Mouse (Mus musculus): ENCODE results near the gene Zfp609. TPM values are rescaled to one million over a fixed set of nuclear protein-coding genes. Genes with fewer than 3 reads are reported as not detected.

The Zfp609 gene
- polyA plus RNA-seq, 1 experiment from 2014 or later: 1.4 TPM

Other genes with a start within 250 kb of the Zfp609 start
- gene Plekho2, start 247.5 kb downstream of the Zfp609 start, polyA plus RNA-seq (2015; fragmentation: Nextera tagmentation; extraction: Ambion mirVana): 23.1 and 24.5 TPM in 2 replicates
- gene Pif1, start 240.4 kb downstream of the Zfp609 start, polyA plus RNA-seq (2015; fragmentation: Nextera tagmentation; extraction: Ambion mirVana): 9.6 and 10.9 TPM in 2 replicates
- gene Rbpms2, start 197.9 kb downstream of the Zfp609 start, polyA plus RNA-seq (2015; fragmentation: Nextera tagmentation; extraction: Ambion mirVana): 11.9 and 14.6 TPM in 2 replicates
- gene Oaz2, start 159.6 kb downstream of the Zfp609 start, polyA plus RNA-seq (2015; fragmentation: Nextera tagmentation; extraction: Ambion mirVana): 40.7 and 50.9 TPM in 2 replicates
- gene Pclaf, start 62.7 kb upstream of the Zfp609 start, polyA plus RNA-seq (2015; fragmentation: Nextera tagmentation; extraction: Ambion mirVana): 68.3 and 78.4 TPM in 2 replicates
- gene Trip4, start 81.2 kb upstream of the Zfp609 start, polyA plus RNA-seq (2015; fragmentation: Nextera tagmentation; extraction: Ambion mirVana): 9.8 and 11.6 TPM in 2 replicates
- gene Csnk1g1, start 81.4 kb upstream of the Zfp609 start, polyA plus RNA-seq (2015; fragmentation: Nextera tagmentation; extraction: Ambion mirVana): 3.5 and 3.7 TPM in 2 replicates
- 412 and 425 TPM in 2 replicates for gene Ppib, start 232.7 kb upstream of the Zfp609 start, polyA plus RNA-seq (2015; fragmentation: Nextera tagmentation; extraction: Ambion mirVana)
- gene Snx22, start 242.2 kb upstream of the Zfp609 start, polyA plus RNA-seq (2015; fragmentation: Nextera tagmentation; extraction: Ambion mirVana): 30.5 and 31.3 TPM in 2 replicates

All from liver, embryonic 16.5 days (tissue).